Mouse (Mus musculus) adrenal gland (tissue): ENCODE data around the gene Olfr105-ps.

ENCODE experiments used
- intact Hi-C: fragments of 180-260 bp; cut with DNase I; formaldehyde crosslinking; loops from one replicate; pipeline ENCODE4 v1.15.1; 2025
- long read RNA-seq, 2 experiments: library from polyadenylated mRNA; unstranded; transcript quantifications; one replicate each; pipeline ENCODE4 v2.0.0; 2020; ENCODE audit warnings: borderline replicate concordance in 1 of 2; ENCODE audit not compliant: insufficient replicate concordance in 1 of 2

Olfr105-ps gene
- long read RNA-seq, experiment 1 = 0 reads
- long read RNA-seq, experiment 2 = 0 reads

DNA sequence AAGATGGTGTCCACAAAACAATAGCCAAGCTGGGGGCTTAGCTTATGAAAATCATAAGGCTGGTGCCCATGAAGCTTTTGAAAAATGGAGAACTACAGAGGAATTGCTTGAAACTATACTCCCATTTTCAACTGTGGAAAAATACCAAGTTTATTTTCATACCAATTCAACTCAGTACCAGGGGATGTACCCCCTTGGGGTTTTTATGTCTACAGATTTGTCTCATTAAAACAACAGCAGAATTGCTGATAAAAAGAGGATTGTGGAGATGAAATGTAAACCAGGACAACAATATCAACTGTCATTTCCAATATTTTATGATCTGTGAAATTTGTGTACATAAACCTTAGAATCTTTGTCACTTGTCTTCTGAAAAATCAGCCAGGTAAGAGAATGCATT is at the start of gene Olfr105-ps:
Olfr105-ps (plus strand) TSS at position 301 of the 400 bp plus-strand sequence.
- intact Hi-C loops = no loop called here

DNA sequence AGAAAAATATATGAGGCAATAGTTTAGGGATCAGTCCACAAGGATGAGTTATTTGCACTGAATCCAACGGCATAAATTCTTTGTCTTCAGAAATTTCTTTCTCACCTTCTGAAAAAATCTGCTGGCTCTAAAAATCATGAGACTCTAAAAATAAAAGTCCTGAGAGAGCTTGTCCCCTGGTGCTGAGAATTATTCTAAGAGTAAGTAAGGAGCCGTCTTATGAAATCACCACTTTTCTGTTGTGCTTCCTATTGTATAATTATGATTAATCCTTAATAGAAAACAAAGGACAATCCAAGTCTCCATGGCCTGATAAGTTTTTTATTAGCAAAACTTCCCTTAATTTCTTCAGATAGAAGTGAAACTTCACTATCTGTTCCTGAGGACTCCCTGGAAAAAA is 39.2 kb upstream of the Olfr105-ps start, which contains the start of gene Olfr103:
Olfr103 (minus strand) TSS at position 101 of the 400 bp plus-strand sequence.
- intact Hi-C loops = no loop called here

DNA sequence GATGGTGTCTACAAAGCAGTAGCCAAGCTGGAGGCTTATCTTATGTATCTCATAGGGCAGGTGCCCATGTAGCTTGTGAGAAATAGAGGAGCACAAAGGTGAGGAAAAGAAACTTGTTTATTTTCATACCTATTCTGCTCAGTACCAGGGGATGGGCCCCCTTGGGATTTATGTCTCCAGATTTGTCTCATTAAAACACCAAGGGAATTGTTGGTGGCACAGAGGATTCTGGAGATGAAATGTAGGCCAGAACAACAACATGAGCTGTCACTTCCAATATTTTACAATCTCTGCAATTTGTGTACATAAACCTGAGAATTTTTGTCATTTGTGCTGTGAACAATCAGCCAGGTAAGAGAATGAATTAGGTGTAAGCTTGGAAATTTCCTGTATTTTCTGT is 19.6 kb upstream of the Olfr105-ps start, which contains the start of gene Olfr104-ps:
Olfr104-ps (plus strand) TSS at position 301 of the 400 bp plus-strand sequence.
- intact Hi-C loops = no loop called here

DNA sequence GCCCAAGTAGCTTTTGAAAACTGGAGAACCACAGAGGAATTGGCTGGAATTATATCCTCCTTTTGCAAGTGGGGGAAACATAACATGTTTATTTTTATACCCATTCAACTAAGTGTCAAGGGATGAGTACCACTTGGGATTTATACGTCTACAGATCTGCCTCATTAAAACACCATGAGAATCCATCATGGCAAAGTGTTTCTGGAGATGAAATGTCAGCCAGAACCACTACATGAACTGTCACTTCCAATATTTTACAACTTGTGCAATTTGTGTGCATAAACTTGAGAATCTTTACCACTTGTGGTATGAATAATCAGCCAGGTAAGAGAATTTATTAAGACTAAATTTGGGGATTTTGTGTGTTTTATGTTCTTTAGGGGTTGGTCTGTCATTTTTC is 11.3 kb downstream of the Olfr105-ps start, which contains the start of gene Olfr106-ps:
Olfr106-ps (plus strand) TSS at position 301 of the 400 bp plus-strand sequence.
- intact Hi-C loops = no loop called here

DNA sequence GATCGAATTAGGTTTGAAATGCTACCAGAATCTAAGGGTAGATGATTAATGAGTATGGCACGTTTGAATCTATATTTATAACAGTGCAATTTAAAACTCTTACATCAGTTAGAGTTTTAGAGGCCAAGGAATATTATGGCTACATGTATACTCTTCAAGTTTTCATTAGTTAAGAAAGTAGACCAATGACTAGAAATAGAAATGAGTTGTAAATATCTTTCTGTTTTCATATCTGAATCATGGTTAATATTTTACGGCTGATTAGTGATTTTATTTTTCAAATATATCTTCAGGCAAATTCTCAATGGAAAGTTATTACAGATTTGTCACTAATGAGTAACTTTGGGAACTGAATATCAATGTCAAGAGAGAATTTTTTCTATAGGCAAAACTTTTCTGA is 20.1 kb downstream of the Olfr105-ps start, which contains the start of gene Olfr107:
Olfr107 (plus strand) TSS at position 301 of the 400 bp plus-strand sequence.
- intact Hi-C loops = no loop called here

DNA sequence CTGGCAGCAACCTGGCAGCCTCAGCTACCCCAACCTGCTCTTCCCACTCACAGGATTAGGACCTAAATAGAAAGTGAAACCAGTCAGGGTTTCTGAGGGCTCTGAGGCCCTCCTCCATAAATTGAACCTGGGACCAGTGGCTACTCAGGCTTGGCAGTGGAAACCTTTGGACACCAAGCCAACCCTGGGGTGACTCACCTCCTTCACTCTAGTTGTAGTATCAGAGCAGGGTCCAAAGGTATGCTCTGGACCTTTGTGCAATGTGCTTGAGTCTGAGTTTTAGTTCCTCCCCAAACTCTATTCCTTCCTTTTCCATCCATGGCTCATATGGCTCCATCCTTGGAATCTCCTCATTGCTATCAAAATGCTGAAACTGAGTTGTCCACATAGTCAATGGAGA is 34.5 kb downstream of the Olfr105-ps start:
- intact Hi-C loops = no loop called here
